Mouse (Mus musculus) kidney, adult 2 months (tissue): ENCODE results near the gene Msi1.

Experiments used
- CTCF ChIP-seq: fragments of 200-500 bp; conservative IDR thresholded peaks from 2 replicates; pipeline ENCODE4 v1.5.1; 2011; ENCODE audit warnings: low read depth, mild to moderate bottlenecking, control low read depth, low read length, moderate library complexity, mixed read lengths; ENCODE audit not compliant: insufficient read depth, insufficient read length
- POLR2A ChIP-seq: fragments of 200-500 bp; IDR thresholded peaks from one replicate; pipeline ENCODE4 v1.6.1; 2011; ENCODE audit warnings: low read depth, low read length, control low read depth

DNA sequence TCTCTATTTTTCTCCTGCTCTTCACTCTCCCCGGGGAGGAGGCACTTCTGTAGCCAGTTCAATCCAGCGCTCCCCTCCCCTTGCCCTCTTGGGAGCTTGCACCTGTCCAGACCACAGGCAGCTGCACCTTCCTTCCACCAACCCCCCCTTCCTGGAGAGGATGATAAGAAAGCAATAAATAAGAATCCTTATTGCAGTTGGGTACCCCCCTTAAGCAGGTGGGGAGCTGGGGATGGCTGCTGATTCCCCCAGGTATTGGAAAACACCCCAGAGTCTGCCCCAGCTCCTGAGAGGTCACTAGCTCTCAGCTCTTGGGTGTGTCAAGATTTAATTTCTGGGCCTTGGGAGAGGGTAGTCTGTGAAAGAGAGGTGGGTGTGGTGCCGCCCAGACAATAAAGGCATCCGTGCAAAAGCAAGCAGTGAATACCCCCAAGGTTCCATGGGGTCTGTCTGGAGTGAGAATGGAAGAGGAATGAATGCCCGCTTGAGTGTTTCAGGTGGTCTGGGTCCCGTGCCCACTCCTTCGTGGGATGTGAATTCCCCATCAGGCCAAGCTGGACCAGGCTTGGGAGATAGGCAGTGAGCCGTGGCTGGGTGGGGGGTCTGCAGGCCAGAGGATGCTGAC lies 6.5 kb downstream of the Msi1 start:
- TF ChIP-seq POLR2A (no peak), CTCF (no peak)
